Mouse (Mus musculus): ENCODE results near the gene Chchd4.
"Not testable (repeated sequence)": the region's sequence is repeated elsewhere in the genome, so short reads cannot be mapped to it uniquely, and the experiment has no call there.

Chchd4 gene

GRCm38 (mm10) chr6:91473805-91474440 lies 577 bp upstream of the Chchd4 start:
- DNase-seq (ENCODE audit: low spot score) = no peak

DNA sequence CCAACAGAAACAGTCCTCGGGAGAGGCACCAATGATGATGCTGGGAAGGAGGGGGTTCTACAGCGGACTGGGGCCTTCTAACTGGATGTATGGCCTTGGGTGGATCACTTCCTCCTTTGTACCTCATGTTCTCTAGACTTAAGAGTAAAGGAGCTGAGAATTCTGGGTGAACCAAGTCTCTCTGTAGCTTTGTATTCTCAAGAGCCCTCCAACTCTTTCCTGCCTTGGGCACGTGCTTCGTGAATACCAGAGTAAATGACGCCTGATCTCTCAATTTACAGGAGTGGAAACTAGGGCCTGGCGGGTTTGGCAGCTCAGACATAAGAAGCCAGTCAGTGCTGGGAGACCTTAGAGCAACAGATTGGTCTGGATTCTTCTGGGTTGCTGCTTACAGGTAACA lies 1.0 kb downstream of the Chchd4 start:
- DNase-seq (ENCODE audit: low spot score) = no peak

- not testable (repeated sequence) for DNase-seq (ENCODE audit: low spot score)
Observed at GRCm38 (mm10) chr6:91471427-91471826, 1.9 kb downstream of the Chchd4 start.

DNA sequence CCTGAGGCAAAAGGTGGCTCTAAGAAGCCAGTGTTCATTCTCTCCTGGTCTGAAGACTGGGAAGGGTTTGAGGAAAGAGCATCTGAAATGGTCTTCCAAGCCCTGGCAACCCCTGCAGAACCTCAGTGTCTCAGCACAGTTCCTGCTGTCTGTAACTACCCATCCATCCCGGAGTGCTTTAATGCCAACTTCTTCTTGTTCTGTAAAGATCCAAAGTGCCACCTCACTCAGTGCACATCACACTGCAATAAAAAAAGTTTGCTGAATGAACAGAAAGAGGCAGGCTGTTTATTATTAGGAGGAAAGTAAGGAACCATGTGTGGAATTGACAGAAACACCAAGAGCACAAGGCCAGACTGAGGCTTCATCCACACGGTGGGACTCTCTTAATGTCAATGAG lies 2.6 kb downstream of the Chchd4 start:
- no peak for DNase-seq (ENCODE audit: low spot score)

- no peak for DNase-seq (ENCODE audit: low spot score)
Observed at GRCm38 (mm10) chr6:91467106-91467505, 6.2 kb downstream of the Chchd4 start.

DNA sequence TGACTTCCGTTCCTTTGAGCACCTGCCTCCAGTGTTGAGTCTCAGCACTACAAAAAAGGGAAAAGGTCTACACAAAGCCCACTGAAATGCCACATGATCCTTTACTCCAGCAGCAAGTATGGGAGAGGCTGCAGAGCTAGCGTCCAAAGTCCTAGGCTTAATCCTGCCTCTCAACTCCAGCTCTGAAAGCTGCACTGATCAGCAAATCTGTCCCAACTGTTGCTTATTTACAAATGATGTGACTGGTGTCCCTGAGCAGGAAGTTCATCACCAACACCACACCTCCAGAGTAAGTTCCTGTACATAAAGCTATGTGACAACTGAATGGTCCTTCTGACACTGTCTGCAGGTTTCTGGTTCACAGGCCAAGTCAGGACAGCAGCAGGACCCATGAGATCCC lies 7.6 kb downstream of the Chchd4 start:
- DNase-seq (ENCODE audit: low spot score) = no peak

DNA sequence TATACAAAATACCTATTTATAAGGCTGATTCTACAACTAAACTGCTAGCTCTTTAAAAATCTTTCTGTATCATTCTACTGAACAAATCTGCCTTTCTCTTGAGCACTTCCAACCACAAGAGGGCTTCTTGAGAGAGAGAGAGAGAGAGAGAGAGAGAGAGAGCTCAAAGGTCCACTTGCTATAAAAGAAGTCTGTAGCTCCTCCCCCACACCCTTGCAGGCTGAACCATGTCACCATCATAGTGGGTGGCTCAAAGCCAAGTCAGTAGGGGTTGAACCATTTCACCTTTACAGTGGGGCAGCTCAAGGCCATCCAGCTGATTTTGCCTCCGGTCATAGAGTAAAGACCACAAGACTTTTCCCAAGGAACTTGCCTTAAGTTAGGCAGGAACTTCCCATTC lies 13.9 kb downstream of the Chchd4 start:
- DNase-seq (ENCODE audit: low spot score) = no peak

DNA sequence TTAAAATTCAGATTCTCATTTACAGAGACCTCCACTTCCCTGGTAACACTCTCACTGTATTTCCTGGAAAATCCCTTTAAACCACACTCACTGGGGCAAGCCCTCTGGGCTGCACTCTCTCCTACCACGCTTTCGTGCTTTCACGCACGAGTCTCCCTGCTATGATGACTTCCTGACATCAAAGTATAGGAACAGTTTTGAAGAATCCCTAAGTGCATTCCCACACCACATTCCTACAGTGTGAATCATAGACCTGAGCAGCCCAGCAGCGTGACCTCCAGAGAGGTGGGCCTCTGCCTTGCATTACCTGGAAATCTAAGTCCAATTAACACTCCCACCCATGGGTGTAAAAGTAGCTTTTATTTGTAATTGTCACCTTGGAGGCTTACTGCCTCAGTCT lies 18.8 kb downstream of the Chchd4 start:
- no peak for DNase-seq (ENCODE audit: low spot score)

DNA sequence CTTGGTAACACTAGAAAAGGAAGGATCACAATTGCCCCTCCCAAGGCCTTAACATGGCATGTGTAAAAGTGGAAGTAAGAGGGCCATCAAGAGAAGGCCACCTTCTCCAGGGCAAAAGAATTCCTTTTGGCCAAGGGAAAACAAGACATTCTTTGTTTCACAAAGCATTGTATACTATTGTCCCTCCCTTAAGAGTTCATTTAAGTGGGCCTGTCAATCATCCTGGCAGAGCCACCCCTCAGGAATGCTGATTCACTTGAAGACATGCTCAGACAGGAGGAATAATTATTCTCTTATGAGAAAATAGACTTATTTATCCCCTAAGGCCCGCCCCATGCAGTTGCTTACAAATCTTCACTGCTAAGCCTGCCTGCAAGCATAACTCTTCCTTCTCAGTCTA lies 21.3 kb downstream of the Chchd4 start:
- no peak for DNase-seq (ENCODE audit: low spot score)

GRCm38 (mm10) chr6:91449472-91450225 lies 23.7 kb downstream of the Chchd4 start:
- DNase-seq (ENCODE audit: low spot score) = no peak

- DNase-seq (ENCODE audit: low spot score) = no peak
Observed at GRCm38 (mm10) chr6:91445316-91445715, 28.0 kb downstream of the Chchd4 start.

GRCm38 (mm10) chr6:91441145-91441662 lies 32.1 kb downstream of the Chchd4 start:
- DNase-seq (ENCODE audit: low spot score) = no peak

DNA sequence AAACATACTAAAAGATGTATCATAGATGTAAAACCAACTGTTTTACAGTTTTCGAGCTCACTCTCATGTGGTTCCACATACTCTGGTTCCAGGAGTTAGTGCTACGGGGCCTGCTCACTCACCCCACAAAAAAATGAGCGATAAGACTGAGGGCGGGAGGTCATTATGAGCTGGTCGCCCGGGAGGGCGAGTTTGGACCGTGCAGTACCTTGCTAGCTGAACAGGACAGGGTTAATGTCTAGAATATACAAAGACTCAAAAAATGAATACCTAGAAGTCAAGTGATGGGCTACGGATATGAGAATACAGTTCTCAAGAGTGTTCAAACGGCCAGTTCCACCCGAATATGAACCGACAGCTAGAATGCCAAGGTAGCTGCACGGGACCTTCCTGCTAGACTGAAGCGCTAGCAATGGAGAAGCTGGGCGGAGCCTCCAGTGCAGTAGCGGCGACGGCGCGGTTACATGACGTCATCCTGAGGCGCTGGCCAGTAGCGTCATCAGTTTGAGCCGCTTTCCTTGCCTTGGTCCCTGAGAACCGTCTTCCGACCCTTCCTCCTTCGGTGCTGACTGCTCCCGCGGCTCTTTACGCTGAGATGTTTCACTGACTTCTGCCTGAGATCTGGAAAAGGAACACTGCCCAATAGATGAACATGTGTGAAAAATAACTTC lies 32.7 kb downstream of the Chchd4 start:
- DNase-seq (ENCODE audit: low spot score) = peak; percentile 93

GRCm38 (mm10) chr6:91424151-91424550 lies 49.2 kb downstream of the Chchd4 start:
- DNase-seq (ENCODE audit: low spot score) = no peak

DNA sequence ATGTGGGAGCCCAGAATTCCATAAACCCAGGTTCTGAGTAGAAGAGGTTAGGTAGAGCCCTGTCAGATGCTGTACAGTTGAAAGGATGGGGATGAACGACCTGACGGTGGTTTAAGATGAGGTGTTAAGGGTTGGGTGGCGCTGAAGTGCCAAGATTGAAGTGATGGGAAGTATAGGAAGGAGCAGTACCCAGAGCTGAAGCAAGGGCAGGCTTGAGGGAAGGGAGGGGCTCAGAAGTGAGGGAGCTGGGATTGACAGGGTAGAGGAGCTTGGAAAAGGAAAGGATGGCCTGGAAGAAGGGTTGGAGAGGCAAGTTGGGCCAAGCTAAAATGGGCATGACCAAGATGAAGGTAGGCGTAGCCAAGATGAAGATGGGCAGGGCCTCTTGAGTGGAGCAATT lies 51.7 kb downstream of the Chchd4 start:
- DNase-seq (ENCODE audit: low spot score) = no peak

GRCm38 (mm10) chr6:91417291-91417845 lies 56.0 kb downstream of the Chchd4 start:
- DNase-seq (ENCODE audit: low spot score) = no peak

GRCm38 (mm10) chr6:91416146-91416545 lies 57.2 kb downstream of the Chchd4 start:
- no peak for DNase-seq (ENCODE audit: low spot score)

DNA sequence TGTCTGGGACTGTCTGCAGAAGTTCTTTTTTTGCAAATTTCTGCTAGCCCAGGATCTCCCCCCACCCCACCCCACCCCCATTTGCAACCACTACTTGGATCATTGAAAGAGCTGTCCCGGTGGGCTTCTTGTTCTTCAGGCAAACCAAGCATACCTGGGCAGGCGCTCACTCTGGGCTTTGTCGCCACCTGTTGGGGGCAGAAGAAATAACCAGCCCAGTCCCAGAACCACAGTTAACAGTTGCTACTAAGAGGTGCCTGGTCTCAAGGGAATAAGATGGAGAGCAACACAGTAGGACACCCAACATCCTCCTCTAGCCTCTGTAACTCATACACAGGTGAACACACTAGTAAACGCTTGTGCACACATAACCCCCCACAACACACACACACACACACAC lies 58.5 kb downstream of the Chchd4 start:
- no peak for DNase-seq (ENCODE audit: low spot score)
